Mouse (Mus musculus) heart, embryonic 13.5 days (tissue): ENCODE measurements at regions not wholly inside any gene's neighbourhood (a gene's known extent, or its start where the extent isn't known, plus 50 kb on each side); places are given as distances from the start of the nearest gene placed in this dataset.
A peak's percentile ranks its signal among the peaks of the same experiment; 100 is the strongest.
"Not testable (repeated sequence)": the region's sequence is repeated elsewhere in the genome, so short reads cannot be mapped to it uniquely, and the experiment has no call there.

Experiments
- ATAC-seq: fragments of 200-750 bp; cut with Nextera tagmentation; 2 replicates; pipeline ENCODE4 v1.8.0; 2017; ENCODE audit warnings: moderate TSS enrichment; ENCODE audit not compliant: insufficient number of reproducible peaks, low FRiP score, low TSS enrichment; ENCODE audit errors: extremely low read depth
- H3K27ac ChIP-seq: fragments of 300-500 bp; sonication (generic); replicated peaks from 2 replicates; pipeline ENCODE4 v1.5.1; 2015; ENCODE audit warnings: moderate library complexity, mild to moderate bottlenecking, inconsistent platforms
- H3K27me3 ChIP-seq: fragments of 300-500 bp; sonication (generic); replicated peaks from 2 replicates; pipeline ENCODE4 v1.6.1; 2015; ENCODE audit warnings: mild to moderate bottlenecking, inconsistent platforms
- H3K36me3 ChIP-seq: fragments of 300-500 bp; sonication (generic); 2 replicates; pipeline ENCODE4 v1.6.1; 2015; ENCODE audit warnings: mild to moderate bottlenecking, inconsistent platforms
- H3K4me1 ChIP-seq: fragments of 300-500 bp; sonication (generic); 2 replicates; pipeline ENCODE4 v1.6.1; 2015; ENCODE audit warnings: inconsistent platforms
- H3K4me2 ChIP-seq: fragments of 300-500 bp; sonication (generic); 2 replicates; pipeline ENCODE4 v1.6.1; 2015; ENCODE audit warnings: inconsistent platforms, mild to moderate bottlenecking, moderate library complexity
- H3K4me3 ChIP-seq: fragments of 300-500 bp; sonication (generic); 2 replicates; pipeline ENCODE4 v1.5.1; 2015; ENCODE audit warnings: moderate library complexity, mild to moderate bottlenecking, inconsistent platforms
- H3K9ac ChIP-seq: fragments of 300-500 bp; sonication (generic); 2 replicates; pipeline ENCODE4 v1.6.1; 2015; ENCODE audit warnings: inconsistent platforms, mild to moderate bottlenecking, moderate library complexity
- H3K9me3 ChIP-seq: fragments of 300-500 bp; sonication (generic); 2 replicates; pipeline ENCODE4 v1.6.1; 2016; ENCODE audit warnings: inconsistent platforms
- WGBS: fragments of 180-500 bp; shearing (Covaris S2); methylation state at CpG from one replicate; pipeline ENCODE4 v1.1.7; 2015; ENCODE audit warnings: mixed read lengths; 5-methylcytosine and 5-hydroxymethylcytosine counted together

DNA sequence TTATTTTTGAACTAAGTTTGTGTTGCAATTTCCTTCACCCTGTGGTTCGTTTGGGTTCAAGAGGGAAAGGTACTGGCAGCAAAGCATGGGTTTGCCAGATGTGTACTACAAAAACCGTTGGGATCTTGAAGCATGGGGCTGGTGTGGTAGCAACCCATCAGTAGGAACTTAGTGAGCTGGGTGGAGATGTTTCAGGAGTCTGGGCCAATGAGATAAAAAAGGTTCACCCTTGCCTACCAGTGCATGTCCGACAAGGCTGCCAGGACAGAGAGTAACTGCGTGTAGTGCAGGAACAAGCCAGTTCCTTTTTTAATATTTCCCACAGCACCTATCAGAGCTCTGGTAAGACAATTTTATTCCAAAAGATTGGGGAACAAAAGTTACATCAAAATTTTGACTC lies 343.3 kb downstream of the Hdgfl1 start:
- Histone ChIP-seq H3K4me2 (no peak overlapping the region), H3K27ac (no peak overlapping the region), H3K9me3 (no peaks in the 10 kb centered on the region), H3K4me3 (no peak overlapping the region), H3K9ac (no peak overlapping the region), H3K36me3 (no peaks in the 10 kb centered on the region), H3K4me1 (no peaks in the 10 kb centered on the region), H3K27me3 (no peaks in the 10 kb centered on the region)
- WGBS = 75% methylated on average over 4 of the region's 4 CpGs
- ATAC-seq = no peak

DNA sequence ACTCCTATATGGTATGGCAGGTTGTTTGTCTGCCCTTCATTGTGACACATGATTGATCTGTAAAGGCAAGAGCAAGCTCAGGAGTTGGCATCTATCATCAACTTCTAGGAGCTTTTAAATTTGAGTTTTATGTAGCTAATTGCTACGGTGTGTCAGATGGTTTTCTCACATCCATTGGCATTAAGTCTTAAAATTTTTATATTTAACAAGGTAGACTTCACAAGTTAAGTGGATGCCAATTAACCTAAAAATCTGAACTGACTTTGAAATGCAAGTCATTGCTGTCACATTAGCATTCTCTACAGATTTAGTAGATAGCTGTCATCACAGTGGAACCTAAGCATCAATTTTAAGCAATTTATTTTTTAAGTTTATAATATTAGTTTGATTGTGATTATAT lies 345.5 kb downstream of the Hdgfl1 start:
- Histone ChIP-seq H3K36me3 (no peaks in the 10 kb centered on the region), H3K9ac (no peak overlapping the region), H3K4me2 (no peak overlapping the region), H3K27me3 (no peaks in the 10 kb centered on the region), H3K4me3 (no peak overlapping the region), H3K4me1 (no peaks in the 10 kb centered on the region), H3K27ac (no peak overlapping the region), H3K9me3 (no peaks in the 10 kb centered on the region)
- ATAC-seq = no peak
- 75% methylated on average over 1 of the region's 1 CpGs for WGBS

GRCm38 (mm10) chr13:26405757-26406156 lies 364.2 kb downstream of the Hdgfl1 start:
- ATAC-seq = no peak
- no peaks in the 10 kb centered on the region for H3K9me3 ChIP-seq
- no peak overlapping the region for H3K27ac ChIP-seq
- H3K27me3 ChIP-seq = no peaks in the 10 kb centered on the region
- no peaks in the 10 kb centered on the region for H3K4me1 ChIP-seq
- no peak overlapping the region for H3K9ac ChIP-seq
- H3K4me2 ChIP-seq = no peak overlapping the region
- no peaks in the 10 kb centered on the region for H3K36me3 ChIP-seq
- no peak overlapping the region for H3K4me3 ChIP-seq

DNA sequence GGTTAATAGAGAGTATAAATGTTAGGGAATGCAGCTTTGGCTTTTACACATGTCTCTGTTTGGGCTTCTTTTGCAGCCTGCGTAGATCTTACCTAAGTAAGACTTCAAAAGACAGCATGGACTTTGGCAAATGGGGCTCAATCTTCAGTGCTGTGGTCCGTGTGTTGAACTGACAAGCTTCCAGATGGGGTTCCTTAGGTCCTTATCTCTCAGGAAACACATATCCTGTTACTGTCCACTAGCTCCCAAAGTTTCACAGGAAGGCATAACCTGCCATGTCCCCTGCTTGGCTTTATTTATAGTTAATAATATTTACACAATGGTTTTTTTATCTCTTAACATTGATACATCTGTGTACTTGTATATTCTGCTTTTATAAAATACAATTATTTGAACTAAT lies 365.3 kb downstream of the Hdgfl1 start:
- Histone ChIP-seq H3K4me1 (no peaks in the 10 kb centered on the region), H3K36me3 (no peaks in the 10 kb centered on the region), H3K9me3 (no peaks in the 10 kb centered on the region), H3K27ac (no peak overlapping the region), H3K4me2 (no peak overlapping the region), H3K4me3 (no peak overlapping the region), H3K9ac (no peak overlapping the region), H3K27me3 (no peaks in the 10 kb centered on the region)
- WGBS = 53% methylated on average over 2 of the region's 2 CpGs
- no peak for ATAC-seq

- Histone ChIP-seq H3K36me3 (no peaks in the 10 kb centered on the region), H3K27ac (no peak overlapping the region), H3K9ac (no peak overlapping the region), H3K9me3 (no peaks in the 10 kb centered on the region), H3K4me2 (no peak overlapping the region), H3K4me3 (no peak overlapping the region), H3K27me3 (no peaks in the 10 kb centered on the region), H3K4me1 (peaks cover under 1% of the 10 kb centered on the region)
- no peak; the same call in 1 of the 2 replicates for ATAC-seq
- WGBS = 76% methylated on average over 7 of the region's 7 CpGs
Measured at GRCm38 (mm10) chr13:26387861-26388621, 381.9 kb downstream of the Hdgfl1 start.

DNA sequence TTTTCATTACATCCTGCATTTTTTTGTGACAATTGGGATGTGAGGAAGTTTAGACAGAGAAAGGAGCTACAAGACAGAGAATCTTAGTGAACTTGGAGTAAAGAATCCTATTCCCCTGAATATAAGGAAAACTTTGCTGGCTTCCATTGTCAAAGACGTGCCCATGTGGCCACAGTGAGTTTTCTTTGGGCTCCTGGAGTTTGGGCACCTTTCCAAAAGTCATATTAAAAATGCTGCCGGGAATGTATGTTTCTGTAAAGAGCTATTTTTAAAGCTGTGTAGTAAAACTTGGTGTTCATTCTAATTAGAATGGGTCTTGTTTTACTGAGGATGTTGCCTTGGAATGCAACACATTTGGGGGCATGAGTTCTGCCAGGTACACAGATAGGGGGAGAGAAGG lies 387.3 kb downstream of the Hdgfl1 start:
- Histone ChIP-seq H3K36me3 (no peaks in the 10 kb centered on the region), H3K27me3 (no peaks in the 10 kb centered on the region), H3K9ac (no peak overlapping the region), H3K4me1 (peaks cover 21% of the 10 kb centered on the region), H3K27ac (peak overlapping the region; percentile 24; the same call in 1 of the 2 replicates), H3K9me3 (no peaks in the 10 kb centered on the region), H3K4me2 (no peak overlapping the region), H3K4me3 (no peak overlapping the region)
- no peak for ATAC-seq
- 46% methylated on average over 2 of the region's 2 CpGs for WGBS

GRCm38 (mm10) chr13:26382154-26382553 lies 387.8 kb downstream of the Hdgfl1 start:
- Histone ChIP-seq H3K36me3 (no peaks in the 10 kb centered on the region), H3K4me3 (no peak overlapping the region), H3K4me1 (peaks cover 21% of the 10 kb centered on the region), H3K27ac (peak overlapping the region; percentile 28), H3K4me2 (no peak overlapping the region), H3K9me3 (no peaks in the 10 kb centered on the region), H3K27me3 (no peaks in the 10 kb centered on the region), H3K9ac (no peak overlapping the region)
- WGBS = 53% methylated on average over 2 of the region's 2 CpGs
- no peak for ATAC-seq

DNA sequence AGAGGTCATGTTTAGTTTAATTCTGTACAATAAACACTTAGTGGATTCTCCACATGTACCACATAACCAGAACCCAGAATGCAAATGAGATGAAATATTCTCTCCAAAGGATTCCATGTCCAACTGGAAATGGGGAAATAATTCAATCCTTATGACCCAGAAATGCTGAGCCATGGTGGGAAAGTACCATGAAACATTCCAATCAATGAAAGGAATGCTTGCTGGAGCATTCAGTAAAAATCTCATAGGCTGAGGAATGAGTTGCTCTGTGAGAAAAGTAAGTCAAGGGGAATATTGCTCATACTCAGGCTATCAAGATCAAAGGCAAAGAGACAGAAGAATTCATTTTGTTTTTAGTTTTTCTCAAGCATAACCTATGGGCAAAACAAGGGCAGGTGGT lies 394.4 kb downstream of the Hdgfl1 start:
- ATAC-seq = no peak

DNA sequence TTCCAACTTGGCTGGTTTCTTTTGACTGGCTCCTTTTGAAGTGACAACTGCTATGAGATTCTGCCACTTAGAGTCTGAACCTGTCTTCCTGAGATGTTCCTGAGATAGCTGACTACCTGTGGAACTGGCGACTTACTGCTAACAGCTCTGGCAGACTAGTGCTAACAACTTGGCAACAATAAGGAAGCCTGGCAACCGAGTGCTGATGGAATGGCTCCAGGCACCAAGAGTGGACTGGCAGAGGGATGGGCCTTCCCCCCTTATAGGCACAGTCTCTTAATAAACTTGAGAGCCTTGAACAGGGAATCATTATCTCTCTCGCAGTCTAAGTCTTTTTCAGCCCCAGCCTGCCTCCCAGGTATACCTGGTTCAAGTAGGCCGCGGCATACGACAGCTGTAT lies 404.1 kb downstream of the Hdgfl1 start:
- H3K4me3 ChIP-seq, H3K4me1 ChIP-seq, H3K36me3 ChIP-seq, H3K4me2 ChIP-seq, H3K27me3 ChIP-seq, H3K9me3 ChIP-seq, H3K27ac ChIP-seq, H3K9ac ChIP-seq, ATAC-seq: not testable (repeated sequence)
- WGBS = 87% methylated on average over 6 of the region's 6 CpGs

More for the DNA sequence above, 394.4 kb downstream of the Hdgfl1 start:
- no peak overlapping the region for H3K4me3 ChIP-seq
- no peak overlapping the region for H3K9ac ChIP-seq
- H3K9me3 ChIP-seq = no peaks in the 10 kb centered on the region
- no peak overlapping the region for H3K27ac ChIP-seq
- no peak overlapping the region for H3K4me2 ChIP-seq
- no peaks in the 10 kb centered on the region for H3K27me3 ChIP-seq
- H3K4me1 ChIP-seq = peaks cover 4% of the 10 kb centered on the region; the same call in 1 of the 2 replicates
- H3K36me3 ChIP-seq = no peaks in the 10 kb centered on the region

GRCm38 (mm10) chr13:26356341-26356740 lies 413.6 kb downstream of the Hdgfl1 start:
- Histone ChIP-seq H3K4me2 (no peak overlapping the region), H3K4me1 (no peaks in the 10 kb centered on the region), H3K27ac (peak overlapping the region; percentile 43; the same call in 1 of the 2 replicates), H3K9ac (no peak overlapping the region), H3K4me3 (no peak overlapping the region), H3K9me3 (peaks cover 3% of the 10 kb centered on the region; the same call in 1 of the 2 replicates), H3K27me3 (no peaks in the 10 kb centered on the region), H3K36me3 (no peaks in the 10 kb centered on the region)
- no peak for ATAC-seq
- 34% methylated on average over 3 of the region's 3 CpGs for WGBS

DNA sequence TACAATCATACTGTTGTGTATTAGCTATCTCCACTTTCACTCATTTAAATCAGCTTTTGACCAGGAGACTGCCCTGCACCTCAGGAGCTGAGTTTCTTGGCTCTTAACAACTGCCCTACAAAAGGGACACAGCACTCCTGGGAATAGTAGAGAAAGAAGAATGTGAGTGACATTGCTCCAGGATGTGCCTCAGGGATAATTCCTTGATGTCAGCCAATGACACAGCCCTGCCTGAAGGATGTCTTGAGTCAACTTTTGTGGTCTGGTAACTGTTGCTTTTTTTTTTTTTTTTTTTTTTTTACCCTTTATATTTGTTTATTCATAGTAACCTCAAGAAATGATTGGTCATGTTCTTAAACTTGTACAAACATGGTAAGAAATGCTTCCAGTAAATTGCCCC lies 415.5 kb downstream of the Hdgfl1 start:
- no peak overlapping the region for H3K9ac ChIP-seq
- no peaks in the 10 kb centered on the region for H3K4me1 ChIP-seq
- H3K9me3 ChIP-seq = peaks cover 3% of the 10 kb centered on the region; the same call in 1 of the 2 replicates
- ATAC-seq = no peak
- H3K4me2 ChIP-seq = no peak overlapping the region
- no peak overlapping the region for H3K27ac ChIP-seq
- H3K4me3 ChIP-seq = no peak overlapping the region
- no peaks in the 10 kb centered on the region for H3K36me3 ChIP-seq
- no peaks in the 10 kb centered on the region for H3K27me3 ChIP-seq

- Histone ChIP-seq H3K4me1 (no peaks in the 10 kb centered on the region), H3K27ac (no peak overlapping the region), H3K27me3 (no peaks in the 10 kb centered on the region), H3K36me3 (no peaks in the 10 kb centered on the region), H3K9me3 (peaks cover 3% of the 10 kb centered on the region; the same call in 1 of the 2 replicates), H3K4me2 (no peak overlapping the region), H3K4me3 (no peak overlapping the region), H3K9ac (no peak overlapping the region)
- WGBS = 70% methylated on average over 3 of the region's 3 CpGs
- ATAC-seq = no peak
Measured at GRCm38 (mm10) chr13:26350510-26350909, 419.5 kb downstream of the Hdgfl1 start.
